Comparison of ENCODE assay signal across 24 mouse cellular contexts in the genomic region with DNA sequence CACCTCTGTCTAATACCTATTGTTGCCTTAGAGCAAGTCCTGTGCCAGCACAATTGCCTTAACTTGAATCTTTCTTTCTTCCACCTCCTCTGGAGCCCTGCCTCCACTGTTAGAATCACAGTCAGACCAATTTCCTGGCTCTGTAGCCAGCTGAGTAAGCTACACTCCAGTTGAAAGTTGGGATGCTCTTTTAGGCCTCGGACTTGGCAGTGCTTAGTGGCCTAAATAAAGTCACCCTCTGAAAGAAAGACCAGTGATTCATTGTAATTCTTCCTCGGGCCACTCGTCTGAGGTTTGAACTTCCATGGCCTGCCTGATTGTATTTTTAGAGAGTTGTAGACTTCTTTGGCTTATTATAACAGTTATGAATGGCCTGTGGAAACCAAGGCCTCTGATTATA.
DNase-seq lines count a peak whose midpoint lies in the region; ATAC-seq lines count a peak whose summit lies in the region.
"Had no signal": no experiment of that assay in that cellular context is flagged by ENCODE, and none has a peak within 500 bp of the region (broad histone marks: within the 10 kb centered on the region; RNA-seq: fewer than 3 reads in every experiment).

No protein-coding gene starts in this region.

- no peak overlapping the region for H3K4me3 ChIP-seq in heart, embryonic 11.5 days (ENCODE audit: low read depth, low read length)
- H3K4me3 ChIP-seq: embryonic facial prominence, embryonic 12.5 days; heart, embryonic 13.5 days; hindbrain, embryonic 10.5 days; midbrain, embryonic 12.5 days; myocyte; neural tube, embryonic 15.5 days had no signal

- no peaks in the 10 kb centered on the region for H3K27me3 ChIP-seq in heart, embryonic 11.5 days (ENCODE audit: control insufficient read depth, insufficient read depth, low read length)
- H3K27me3 ChIP-seq: embryonic facial prominence, embryonic 12.5 days; Patski had no signal

- no peaks in the 10 kb centered on the region for H3K36me3 ChIP-seq in heart, embryonic 11.5 days (ENCODE audit: control insufficient read depth, insufficient read depth, low read length)
- H3K36me3 ChIP-seq: embryonic facial prominence, embryonic 12.5 days; heart, embryonic 13.5 days; hindbrain, embryonic 10.5 days; midbrain, embryonic 12.5 days; neural tube, embryonic 15.5 days had no signal

- H3K9ac ChIP-seq in heart, embryonic 11.5 days (ENCODE audit: low read depth, low read length) = no peak overlapping the region
- H3K9ac ChIP-seq: embryonic facial prominence, embryonic 12.5 days; heart, embryonic 13.5 days; liver, postnatal 0 days; midbrain, embryonic 12.5 days; neural tube, embryonic 15.5 days had no signal

- ATAC-seq in heart, embryonic 11.5 days (replicated peaks; ENCODE audit: insufficient number of reproducible peaks, low FRiP score, low TSS enrichment) = no peak
- ATAC-seq: activated CD4-positive, CD25-positive, alpha-beta regulatory T cell, adult 4 months; inflammation-experienced regulatory T-cells, adult 6 months; liver, postnatal 0 days; Patski had no signal

- no peaks in the 10 kb centered on the region for H3K4me1 ChIP-seq in heart, embryonic 11.5 days (ENCODE audit: control insufficient read depth, insufficient read depth, low read length)
- H3K4me1 ChIP-seq: embryonic facial prominence, embryonic 12.5 days; heart, embryonic 13.5 days had no signal

- WGBS in heart, embryonic 11.5 days (ENCODE audit: insufficient replicate concordance) = 66% methylated on average over 3 of the region's 3 CpGs

- no peaks in the 10 kb centered on the region for H3K9me3 ChIP-seq in heart, embryonic 11.5 days (replicated peaks; ENCODE audit: control insufficient read depth, low read length)
- H3K9me3 ChIP-seq: embryonic facial prominence, embryonic 12.5 days; heart, embryonic 13.5 days; hindbrain, embryonic 10.5 days; midbrain, embryonic 12.5 days; neural tube, embryonic 15.5 days had no signal

- DNase-seq in cerebellum, adult 9-10 months = peak; percentile 9
- no peak for DNase-seq in cerebellum, postnatal 14 days
- DNase-seq in heart, adult 8-10 months (ENCODE audit: low spot score) = peak; percentile 36
- peak; percentile 72 for DNase-seq in 3T3-L1 (ENCODE audit: low read depth, low spot score)
- peak; percentile 68 for DNase-seq in fibroblast of lung, adult 2 months (ENCODE audit: low read depth)
- DNase-seq in frontal cortex, postnatal 25 days (ENCODE audit: low spot score in 2 of 2) = no peak
- DNase-seq: B cell, adult 2 months; cerebellum, adult 18-20 months; kidney, adult 8-10 months; liver; liver, postnatal 0 days; right cerebral cortex, postnatal 25 days; thymus, postnatal 14 days had no signal

- no peak overlapping the region for H3K4me2 ChIP-seq in heart, embryonic 11.5 days
- H3K4me2 ChIP-seq: embryonic facial prominence, embryonic 12.5 days; heart, embryonic 13.5 days; midbrain, embryonic 12.5 days; neural tube, embryonic 15.5 days had no signal

- H3K27ac ChIP-seq in heart, embryonic 11.5 days (ENCODE audit: low read depth, low read length) = no peak overlapping the region
- H3K27ac ChIP-seq: embryonic facial prominence, embryonic 12.5 days; heart, embryonic 13.5 days; hindbrain, embryonic 10.5 days; macrophage; midbrain, embryonic 12.5 days; neural tube, embryonic 15.5 days had no signal

Comparison
In these comparisons a context has a peak if more than half of its experiments do, and no peak if none do; other contexts are left out.
1. DNase-seq: peak in cerebellum, adult 9-10 months (single experiment), heart, adult 8-10 months (single experiment), 3T3-L1 (single experiment) and fibroblast of lung, adult 2 months (single experiment); none in cerebellum, postnatal 14 days (0 of 2) and frontal cortex, postnatal 25 days (0 of 2).